Mouse (Mus musculus) neutrophil, adult 5-6 weeks (primary cell): ENCODE results near the gene Foxn3. TPM values are rescaled to one million over a fixed set of nuclear protein-coding genes. Genes with fewer than 3 reads are reported as not detected.
A peak's percentile ranks its signal among the peaks of the same experiment; 100 is the strongest.

Experiments
- ATAC-seq: fragments of 151-379, 151-347 bp; 2 replicates; pipeline ENCODE4 v1.8.0; 2017; ENCODE audit warnings: mild to moderate bottlenecking, moderate TSS enrichment; ENCODE audit not compliant: insufficient number of reproducible peaks, poor library complexity, low FRiP score, severe bottlenecking; ENCODE audit errors: extremely low read depth
- total RNA-seq: library from RNA; stranded (forward); fragments of 200-1000 nt; gene quantifications from 2 replicates; pipeline ENCODE4 v1.2.3, GENCODE M21; 2017

Foxn3 gene
- total RNA-seq, 1 experiment from 2014 or later = 92.8 TPM

- ATAC-seq = no peak
Measured at GRCm38 (mm10) chr12:99565606-99566005, 2.2 kb upstream of the Foxn3 start.

GRCm38 (mm10) chr12:99564301-99564910 lies 1.0 kb upstream of the Foxn3 start:
- peak; percentile 30; the same call in 1 of the 2 replicates for ATAC-seq

GRCm38 (mm10) chr12:99562867-99563189 lies 554 bp downstream of the Foxn3 start:
- ATAC-seq = no peak

- peak; percentile 9; the same call in 1 of the 2 replicates for ATAC-seq
Measured at GRCm38 (mm10) chr12:99562073-99562866, 1.1 kb downstream of the Foxn3 start.

GRCm38 (mm10) chr12:99561333-99561766 lies 2.0 kb downstream of the Foxn3 start:
- ATAC-seq = peak; percentile 56

GRCm38 (mm10) chr12:99560701-99561332 lies 2.6 kb downstream of the Foxn3 start:
- ATAC-seq = no peak

- no peak for ATAC-seq
Measured at GRCm38 (mm10) chr12:99559483-99559882, 3.9 kb downstream of the Foxn3 start.

- no peak for ATAC-seq
Measured at GRCm38 (mm10) chr12:99558476-99558875, 4.9 kb downstream of the Foxn3 start.

- ATAC-seq = no peak
Measured at GRCm38 (mm10) chr12:99557498-99557897, 5.9 kb downstream of the Foxn3 start.

- ATAC-seq = peak; percentile 58; the same call in 1 of the 2 replicates
Measured at GRCm38 (mm10) chr12:99550629-99551028, 12.8 kb downstream of the Foxn3 start.

GRCm38 (mm10) chr12:99549811-99550210 lies 13.6 kb downstream of the Foxn3 start:
- no peak for ATAC-seq

- no peak for ATAC-seq
Measured at GRCm38 (mm10) chr12:99548419-99548818, 15.0 kb downstream of the Foxn3 start.

- ATAC-seq = no peak
Measured at GRCm38 (mm10) chr12:99547295-99547694, 16.1 kb downstream of the Foxn3 start.

- ATAC-seq = no peak
Measured at GRCm38 (mm10) chr12:99545270-99545770, 18.1 kb downstream of the Foxn3 start.

GRCm38 (mm10) chr12:99544262-99545128 lies 18.9 kb downstream of the Foxn3 start:
- peak; percentile 59; the same call in 1 of the 2 replicates for ATAC-seq

GRCm38 (mm10) chr12:99543421-99544195 lies 19.8 kb downstream of the Foxn3 start:
- no peak for ATAC-seq

GRCm38 (mm10) chr12:99540201-99540600 lies 23.2 kb downstream of the Foxn3 start:
- ATAC-seq = no peak

- ATAC-seq = no peak
Measured at GRCm38 (mm10) chr12:99537316-99537715, 26.1 kb downstream of the Foxn3 start.
